In the genomic region with DNA sequence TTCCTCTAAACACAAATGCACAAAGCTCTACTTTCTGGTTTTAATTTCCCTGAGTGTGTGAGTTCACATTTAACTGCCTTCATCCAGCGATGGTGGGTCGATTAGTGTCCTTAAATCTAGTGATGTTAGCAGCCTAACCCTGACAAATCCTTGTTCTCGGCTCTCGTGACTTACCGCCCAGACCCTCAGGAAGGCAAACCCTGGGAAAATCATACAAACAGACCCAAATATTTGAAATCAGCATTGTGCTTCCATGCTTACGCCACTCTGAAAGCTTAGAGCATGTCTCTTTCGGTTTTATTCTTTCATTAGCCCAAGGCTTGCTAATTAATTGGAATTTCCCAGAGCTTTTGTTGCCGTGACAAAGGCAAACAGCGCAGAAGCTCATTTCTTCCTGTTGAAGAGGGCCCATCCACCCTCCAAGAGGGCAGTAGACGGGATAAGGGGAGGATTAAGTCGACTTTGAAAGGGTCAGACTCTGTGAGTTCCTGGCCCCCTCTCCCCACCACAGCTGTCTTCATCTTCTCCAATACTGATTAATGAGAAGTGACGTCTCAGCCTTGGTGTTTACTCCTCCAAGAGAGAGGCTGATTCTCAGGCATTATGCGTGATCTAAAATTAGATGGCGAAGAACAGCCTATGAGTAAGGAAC, we compare ENCODE assay signal across 12 mouse cellular contexts.
DNase-seq lines count a peak whose midpoint lies in the region; ATAC-seq and TF ChIP-seq lines count a peak whose summit lies in the region.
"Had no signal": no experiment of that assay in that cellular context is flagged by ENCODE, and none has a peak within 500 bp of the region (broad histone marks: within the 10 kb centered on the region; RNA-seq: fewer than 3 reads in every experiment).

No protein-coding gene starts in this region.

- peak overlapping the region; percentile 11; the same call in 1 of the 2 replicates for H3K4me3 ChIP-seq in layer of hippocampus, adult 2 months
- H3K4me3 ChIP-seq in embryonic facial prominence, embryonic 14.5 days (ENCODE audit: low read depth, low read length), result no peak overlapping the region
- no peak overlapping the region for H3K4me3 ChIP-seq in midbrain, embryonic 11.5 days (ENCODE audit: low read depth, low read length)
- no peak overlapping the region for H3K4me3 ChIP-seq in stomach, embryonic 15.5 days (replicated peaks)
- no peak overlapping the region for H3K4me3 ChIP-seq in gastrocnemius, adult 2 months
- H3K4me3 ChIP-seq: limb, embryonic 13.5 days had no signal

- 49% methylated on average over 14 of the region's 14 CpGs for WGBS in embryonic facial prominence, embryonic 14.5 days
- 15% methylated on average over 14 of the region's 14 CpGs for WGBS in midbrain, embryonic 11.5 days
- 38% methylated on average over 14 of the region's 14 CpGs for WGBS in stomach, embryonic 15.5 days

- no peak for TF ChIP-seq CTCF in layer of hippocampus, adult 2 months (conservative IDR thresholded peaks at IDR 0.05)
- TF ChIP-seq CTCF in gastrocnemius, adult 2 months (IDR thresholded peaks at IDR 0.05), result no peak

- peak; percentile 79; the same call in 1 of the 2 replicates for ATAC-seq in embryonic facial prominence, embryonic 14.5 days (ENCODE audit: low read depth)
- ATAC-seq in midbrain, embryonic 11.5 days (ENCODE audit: low FRiP score), result peak; percentile 93
- ATAC-seq in stomach, embryonic 15.5 days (ENCODE audit: insufficient read depth, low FRiP score, low read depth), result peak; percentile 43; the same call in 1 of the 2 replicates

- intact Hi-C loops in gastrocnemius, adult 2 months (cut with DNase I), result no loop called here

- peak in 1 of 2 experiments; percentile 21 for DNase-seq in layer of hippocampus, adult 2 months (ENCODE audit: low spot score in 2 of 2)
- DNase-seq in layer of hippocampus, postnatal 25 days (ENCODE audit: extremely low spot score in 1 of 2, low spot score in 1 of 2), result no peak
- peak; percentile 72 for DNase-seq in embryonic facial prominence, embryonic 14.5 days (ENCODE audit: low spot score)
- peak; percentile 92 for DNase-seq in midbrain, embryonic 11.5 days (ENCODE audit: low spot score, missing footprints)
- DNase-seq in gastrocnemius, postnatal 10 days, result no peak
- no peak for DNase-seq in spleen, postnatal 14 days (ENCODE audit: low spot score in 2 of 2)
- DNase-seq in gastrocnemius, adult 2 months, result no peak
- DNase-seq: adrenal gland, postnatal 36 days; cerebellum, adult 11-12 months had no signal

- no peaks in the 10 kb centered on the region for H3K36me3 ChIP-seq in embryonic facial prominence, embryonic 14.5 days (ENCODE audit: control insufficient read depth, insufficient read depth, low read length)
- H3K36me3 ChIP-seq in midbrain, embryonic 11.5 days (ENCODE audit: control insufficient read depth, insufficient read depth, low read length), result no peaks in the 10 kb centered on the region
- no peaks in the 10 kb centered on the region for H3K36me3 ChIP-seq in stomach, embryonic 15.5 days
- H3K36me3 ChIP-seq: limb, embryonic 13.5 days had no signal

- H3K27me3 ChIP-seq in embryonic facial prominence, embryonic 14.5 days (replicated peaks; ENCODE audit: control insufficient read depth, insufficient read depth, low read length), result no peaks in the 10 kb centered on the region
- H3K27me3 ChIP-seq in midbrain, embryonic 11.5 days (ENCODE audit: control insufficient read depth, insufficient read depth, low read length), result no peaks in the 10 kb centered on the region; the same call in 1 of the 2 replicates
- no peaks in the 10 kb centered on the region for H3K27me3 ChIP-seq in stomach, embryonic 15.5 days (replicated peaks)
- H3K27me3 ChIP-seq: limb, embryonic 13.5 days had no signal

- no peak overlapping the region for H3K9ac ChIP-seq in embryonic facial prominence, embryonic 14.5 days (ENCODE audit: low read depth, low read length)
- H3K9ac ChIP-seq in midbrain, embryonic 11.5 days (ENCODE audit: low read length), result 0 out of 2 replicates have a peak overlapping the region, but pooled peaks have one; percentile 1
- no peak overlapping the region for H3K9ac ChIP-seq in stomach, embryonic 15.5 days
- H3K9ac ChIP-seq: limb, embryonic 13.5 days; lung, embryonic 14.5 days had no signal

- H3K4me1 ChIP-seq in embryonic facial prominence, embryonic 14.5 days (ENCODE audit: control insufficient read depth, insufficient read depth, low read length), result 0 out of 2 replicates have a peak, but pooled peaks cover 3% of the 10 kb centered on the region
- no peaks in the 10 kb centered on the region; the same call in 1 of the 2 replicates for H3K4me1 ChIP-seq in midbrain, embryonic 11.5 days (ENCODE audit: control insufficient read depth, insufficient read depth, low read length)
- H3K4me1 ChIP-seq in stomach, embryonic 15.5 days, result peaks cover 4% of the 10 kb centered on the region; the same call in 1 of the 2 replicates

- H3K4me2 ChIP-seq in embryonic facial prominence, embryonic 14.5 days (ENCODE audit: low read depth, low read length), result no peak overlapping the region
- peak overlapping the region; percentile 3 for H3K4me2 ChIP-seq in midbrain, embryonic 11.5 days
- 0 out of 2 replicates have a peak overlapping the region, but pooled peaks have one; percentile 6 for H3K4me2 ChIP-seq in stomach, embryonic 15.5 days
- H3K4me2 ChIP-seq: limb, embryonic 13.5 days; lung, embryonic 14.5 days had no signal

- H3K9me3 ChIP-seq in embryonic facial prominence, embryonic 14.5 days (ENCODE audit: control insufficient read depth, low read length), result no peaks in the 10 kb centered on the region
- no peaks in the 10 kb centered on the region for H3K9me3 ChIP-seq in midbrain, embryonic 11.5 days (ENCODE audit: control insufficient read depth, low read length)
- H3K9me3 ChIP-seq in stomach, embryonic 15.5 days, result no peaks in the 10 kb centered on the region
- H3K9me3 ChIP-seq: limb, embryonic 13.5 days had no signal

- peak overlapping the region; percentile 75 for H3K27ac ChIP-seq in layer of hippocampus, adult 2 months
- H3K27ac ChIP-seq in embryonic facial prominence, embryonic 14.5 days (replicated peaks; ENCODE audit: low read depth, low read length), result no peak overlapping the region
- H3K27ac ChIP-seq in midbrain, embryonic 11.5 days (ENCODE audit: low read depth, low read length), result no peak overlapping the region
- peak overlapping the region; percentile 44; the same call in 1 of the 2 replicates for H3K27ac ChIP-seq in stomach, embryonic 15.5 days
- no peak overlapping the region for H3K27ac ChIP-seq in gastrocnemius, adult 2 months
- H3K27ac ChIP-seq: limb, embryonic 13.5 days had no signal

Comparison
In these comparisons a context has a peak if more than half of its experiments do, and no peak if none do; other contexts are left out.
1. DNase-seq: peak in embryonic facial prominence, embryonic 14.5 days (single experiment) and midbrain, embryonic 11.5 days (single experiment); none in layer of hippocampus, postnatal 25 days (0 of 2), gastrocnemius, postnatal 10 days (single experiment), spleen, postnatal 14 days (0 of 2) and gastrocnemius, adult 2 months (single experiment).
2. H3K27ac ChIP-seq: peak in layer of hippocampus, adult 2 months (single experiment) and stomach, embryonic 15.5 days (single experiment); none in embryonic facial prominence, embryonic 14.5 days (single experiment), midbrain, embryonic 11.5 days (single experiment) and gastrocnemius, adult 2 months (single experiment).
3. ATAC-seq: peak in every context shown above with its lines; median percentile 93 in midbrain, embryonic 11.5 days; 79 in embryonic facial prominence, embryonic 14.5 days; 43 in stomach, embryonic 15.5 days.